Mouse (Mus musculus) lung, adult 2 months (tissue): Measurements from ENCODE around the gene Hist1h2ac. TPM values are rescaled to one million over a fixed set of nuclear protein-coding genes. Genes with fewer than 3 reads are reported as not detected.
A peak's percentile ranks its signal among the peaks of the same experiment; 100 is the strongest.

ENCODE experiments used
- DNase-seq: peaks from one replicate; pipeline ENCODE4 v3.0.0; 2022
- H3K4me1 ChIP-seq: fragments of 200-500 bp; 2 replicates; pipeline ENCODE4 v1.6.1; 2011; ENCODE audit warnings: low read length; ENCODE audit not compliant: control insufficient read depth, insufficient read depth
- H3K4me3 ChIP-seq: fragments of 200-500 bp; replicated peaks from 2 replicates; pipeline ENCODE3; 2011; ENCODE audit warnings: low read depth, mild to moderate bottlenecking, control low read depth, low read length; ENCODE audit errors: extremely low read depth
- CTCF ChIP-seq: fragments of 200-500 bp; IDR thresholded peaks from 2 replicates; pipeline ENCODE4 v1.5.1; 2011; ENCODE audit warnings: mild to moderate bottlenecking, low read length, control low read depth; ENCODE audit not compliant: insufficient read depth
- POLR2A ChIP-seq: fragments of 200-500 bp; IDR thresholded peaks from 2 replicates; pipeline ENCODE4 v1.6.1; 2011; ENCODE audit warnings: low read depth, mild to moderate bottlenecking, control low read depth, low read length, borderline replicate concordance; ENCODE audit errors: extremely low read depth
- WGBS: fragments of 180-500 bp; shearing (Covaris S2); methylation state at CpG from one replicate; pipeline ENCODE4 v1.1.7; 2018; 5-methylcytosine and 5-hydroxymethylcytosine counted together
- polyA plus RNA-seq: library from polyadenylated mRNA; depleted of rRNA; stranded (reverse); fragments of >200 nt; gene quantifications from 2 replicates; pipeline ENCODE4 v1.2.3, GENCODE M21; 2012

The Hist1h2ac gene
- polyA plus RNA-seq, 1 experiment, result 0.45 TPM

- Histone ChIP-seq H3K4me1 (no peaks in the 10 kb centered on the region), H3K4me3 (no peak overlapping the region)
- no peak for DNase-seq
- 65% methylated on average over 4 of the region's 4 CpGs for WGBS
- no peak for TF ChIP-seq CTCF
- no peak for TF ChIP-seq POLR2A
Observed at GRCm38 (mm10) chr13:23702220-23702619, 18.5 kb upstream of the Hist1h2ac start.

GRCm38 (mm10) chr13:23700786-23701520 lies 17.2 kb upstream of the Hist1h2ac start:
- Histone ChIP-seq H3K4me3 (no peak overlapping the region), H3K4me1 (peaks cover 2% of the 10 kb centered on the region)
- TF ChIP-seq POLR2A (no peak), CTCF (peak; percentile 63)
- WGBS, result 11% methylated on average over 8 of the region's 8 CpGs
- DNase-seq, result peak; percentile 62

GRCm38 (mm10) chr13:23699767-23700166 lies 16.0 kb upstream of the Hist1h2ac start:
- no peak for DNase-seq
- 65% methylated on average over 3 of the region's 3 CpGs for WGBS
- peaks cover 2% of the 10 kb centered on the region for H3K4me1 ChIP-seq
- TF ChIP-seq CTCF (no peak), POLR2A (no peak)
- H3K4me3 ChIP-seq, result no peak overlapping the region

- 56% methylated on average over 6 of the region's 6 CpGs for WGBS
Observed at GRCm38 (mm10) chr13:23698996-23699395, 15.2 kb upstream of the Hist1h2ac start.

GRCm38 (mm10) chr13:23698300-23698693 lies 14.5 kb upstream of the Hist1h2ac start, which contains the start of gene Hist1h4c:
Gene Hist1h4c (minus strand): TSS chr13:23698454.
- H3K4me3 ChIP-seq, result peak within 1 kb of the TSS; percentile 50
- peaks cover 2% of the 10 kb centered on the region for H3K4me1 ChIP-seq
- TF ChIP-seq CTCF, result peak; percentile 17; the same call in 1 of the 2 replicates
- TF ChIP-seq POLR2A, result peak; percentile 100
- peak; percentile 100 for DNase-seq
- under 1% methylated on average over 22 of the region's 22 CpGs for WGBS

More at GRCm38 (mm10) chr13:23698996-23699395, 15.2 kb upstream of the Hist1h2ac start:
- Histone ChIP-seq H3K4me3 (no peak overlapping the region), H3K4me1 (peaks cover 2% of the 10 kb centered on the region)
- no peak for DNase-seq
- TF ChIP-seq CTCF (no peak), POLR2A (no peak)

- under 1% methylated on average over 28 of the region's 32 CpGs for WGBS
- DNase-seq, result no peak
- Histone ChIP-seq H3K4me3 (peak overlapping the region; percentile 50), H3K4me1 (peaks cover 2% of the 10 kb centered on the region)
- TF ChIP-seq POLR2A (0 out of 2 replicates have a peak, but pooled peaks have one; percentile 16), CTCF (peak; percentile 70)
Observed at GRCm38 (mm10) chr13:23697491-23698299, 13.9 kb upstream of the Hist1h2ac start.

GRCm38 (mm10) chr13:23696061-23696474 lies 12.3 kb upstream of the Hist1h2ac start:
- 48% methylated on average over 15 of the region's 15 CpGs for WGBS
- no peak for DNase-seq
- Histone ChIP-seq H3K4me3 (no peak overlapping the region), H3K4me1 (peaks cover 2% of the 10 kb centered on the region)
- TF ChIP-seq POLR2A (no peak), CTCF (no peak)

DNA sequence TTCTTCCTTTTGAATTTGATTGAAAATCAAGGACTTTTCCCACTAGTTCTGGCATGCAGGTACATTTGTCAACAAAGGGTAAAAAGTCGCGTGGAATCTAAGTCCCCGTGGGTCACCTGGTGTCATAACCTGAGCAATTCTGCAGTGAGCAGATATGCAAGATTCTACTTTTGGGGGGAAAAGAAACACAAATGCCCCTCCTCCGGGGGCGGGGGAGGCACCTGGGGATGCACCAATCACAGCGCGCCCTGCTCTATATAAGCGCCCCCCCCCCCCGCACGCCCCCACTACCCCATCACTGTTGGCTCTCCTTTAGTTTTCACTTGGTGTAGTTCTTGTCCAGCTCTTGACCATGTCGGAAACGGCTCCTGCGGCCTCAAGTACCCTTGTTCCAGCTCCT lies 11.8 kb upstream of the Hist1h2ac start, which contains the start of gene Hist1h1t:
Hist1h1t (plus strand) TSS at position 301 of the 400 bp plus-strand sequence.
- DNase-seq, result no peak
- WGBS, result 56% methylated on average over 13 of the region's 13 CpGs
- TF ChIP-seq CTCF (no peak), POLR2A (no peak)
- no peak within 1 kb of the TSS for H3K4me3 ChIP-seq
- H3K4me1 ChIP-seq, result peaks cover 2% of the 10 kb centered on the region

GRCm38 (mm10) chr13:23694956-23695355 lies 11.2 kb upstream of the Hist1h2ac start:
- 91% methylated on average over 9 of the region's 9 CpGs for WGBS

More at GRCm38 (mm10) chr13:23694956-23695355, 11.2 kb upstream of the Hist1h2ac start:
- Histone ChIP-seq H3K4me1 (peaks cover 2% of the 10 kb centered on the region), H3K4me3 (no peak overlapping the region)
- DNase-seq, result no peak
- TF ChIP-seq CTCF, result no peak
- TF ChIP-seq POLR2A, result no peak
